11 mouse cellular contexts compared by ENCODE assay signal in genomic region chr6:99643439-99644199, GRCm38 (mm10). TPM values are rescaled to one million over a fixed set of nuclear protein-coding genes. Genes with fewer than 3 reads are reported as not detected.
DNase-seq lines count a peak whose midpoint lies in the region; ATAC-seq and TF ChIP-seq lines count a peak whose summit lies in the region.
"Had no signal": no experiment of that assay in that cellular context is flagged by ENCODE, and none has a peak within 500 bp of the region (broad histone marks: within the 10 kb centered on the region; RNA-seq: fewer than 3 reads in every experiment).

No protein-coding gene starts in this region.

- no peaks in the 10 kb centered on the region for H3K9me3 ChIP-seq in intestine, embryonic 14.5 days (ENCODE audit: control insufficient read depth, low read length)
- H3K9me3 ChIP-seq: embryonic facial prominence, embryonic 12.5 days; megakaryocyte, embryonic 14.5 days had no signal

- 0 out of 2 replicates have a peak overlapping the region, but pooled peaks have one; percentile 7 for H3K4me3 ChIP-seq in gastrocnemius, adult 2 months
- H3K4me3 ChIP-seq in intestine, embryonic 14.5 days (ENCODE audit: low read depth, low read length) = no peak overlapping the region
- H3K4me3 ChIP-seq in layer of hippocampus, adult 2 months = no peak overlapping the region
- H3K4me3 ChIP-seq: embryonic facial prominence, embryonic 12.5 days; megakaryocyte, embryonic 14.5 days had no signal

- H3K4me2 ChIP-seq in intestine, embryonic 14.5 days (ENCODE audit: low read length) = no peak overlapping the region
- H3K4me2 ChIP-seq: embryonic facial prominence, embryonic 12.5 days had no signal

- H3K27me3 ChIP-seq in intestine, embryonic 14.5 days (replicated peaks; ENCODE audit: control insufficient read depth, insufficient read depth, low read length) = no peaks in the 10 kb centered on the region
- H3K27me3 ChIP-seq: embryonic facial prominence, embryonic 12.5 days; megakaryocyte, embryonic 14.5 days had no signal

- H3K27ac ChIP-seq in gastrocnemius, adult 2 months = peak overlapping the region; percentile 28; the same call in 1 of the 2 replicates
- H3K27ac ChIP-seq in intestine, embryonic 14.5 days (ENCODE audit: low read depth) = no peak overlapping the region
- no peak overlapping the region for H3K27ac ChIP-seq in layer of hippocampus, adult 2 months
- H3K27ac ChIP-seq: embryonic facial prominence, embryonic 12.5 days had no signal

- 0 out of 2 replicates have a peak, but pooled peaks cover 6% of the 10 kb centered on the region for H3K36me3 ChIP-seq in intestine, embryonic 14.5 days (ENCODE audit: control insufficient read depth, insufficient read depth, low read length)

- TF ChIP-seq CTCF in gastrocnemius, adult 2 months (IDR thresholded peaks at IDR 0.05) = no peak
- TF ChIP-seq CTCF in layer of hippocampus, adult 2 months (conservative IDR thresholded peaks at IDR 0.05) = no peak

- peak; percentile 51 for ATAC-seq in CD4-positive, CD25-positive, alpha-beta regulatory T cell, adult 4 months
- no peak for ATAC-seq in intestine, embryonic 14.5 days (replicated peaks; ENCODE audit: low FRiP score, low TSS enrichment, low read depth)

- intact Hi-C loops in gastrocnemius, adult 2 months (cut with DNase I) = no loop called here

- peak; percentile 78 for DNase-seq in gastrocnemius, adult 2 months
- DNase-seq in intestine, embryonic 14.5 days (ENCODE audit: low spot score) = peak; percentile 63
- peak; percentile 77 for DNase-seq in lung, postnatal 10 days
- DNase-seq in urinary bladder, postnatal 36 days (ENCODE audit: low spot score in 2 of 2) = peak; percentile 41 to 78
- DNase-seq in layer of hippocampus, adult 2 months (ENCODE audit: low spot score in 2 of 2) = no peak
- DNase-seq in left cerebral cortex, adult 8-10 months (ENCODE audit: low spot score in 2 of 2) = no peak
- DNase-seq in left cerebral cortex, adult 9 months (ENCODE audit: low spot score in 2 of 2) = no peak

- 36% methylated on average over 10 of the region's 10 CpGs for WGBS in intestine, embryonic 14.5 days

- H3K9ac ChIP-seq in intestine, embryonic 14.5 days (ENCODE audit: low read length) = no peak overlapping the region
- H3K9ac ChIP-seq: embryonic facial prominence, embryonic 12.5 days had no signal

- H3K4me1 ChIP-seq in intestine, embryonic 14.5 days (replicated peaks; ENCODE audit: control insufficient read depth, insufficient read depth, low read length) = peaks cover 17% of the 10 kb centered on the region

RNA-seq across cellular contexts. Expression of gene Eif4e3, which starts 23.0 kb away (rescaled TPM):
- polyA plus RNA-seq in CD4-positive, CD25-positive, alpha-beta regulatory T cell, adult 4 months (2017; shearing (Covaris generic)) = 10 to 100 TPM; 27.0 TPM
- 10 to 100 TPM; 23.5 to 29.4 TPM for total RNA-seq in gastrocnemius, adult 2 months (2021)
- 14.5 and 16.3 TPM in 2 replicates for polyA plus RNA-seq in intestine, embryonic 14.5 days (2014; fragmentation: Nextera tagmentation; extraction: Ambion mirVana)
- total RNA-seq in layer of hippocampus, adult 2 months (2021) = 10 to 100 TPM; 19.9 to 24.5 TPM
- total RNA-seq in left cerebral cortex, adult 8-10 months (2022) = 10 to 100 TPM; 19.5 to 21.7 (median 21.2) TPM
- total RNA-seq: MEL had no signal

RNA-seq across cellular contexts. Expression of gene Gm20696, which starts 23.0 kb away (rescaled TPM):
- 10 to 100 TPM; 19.5 to 26.0 TPM for polyA plus RNA-seq in CD4-positive, CD25-positive, alpha-beta regulatory T cell, adult 4 months (2017; shearing (Covaris generic))
- 1 to 10 TPM; 1.2 to 1.3 TPM for total RNA-seq in gastrocnemius, adult 2 months (2021)
- 5.1 and 6.9 TPM in 2 replicates for polyA plus RNA-seq in intestine, embryonic 14.5 days (2014; fragmentation: Nextera tagmentation; extraction: Ambion mirVana)
- 1 to 10 TPM; 6.2 to 7.3 TPM for total RNA-seq in layer of hippocampus, adult 2 months (2021)
- total RNA-seq in left cerebral cortex, adult 8-10 months (2022) = 1 to 10 TPM; 7.2 to 9.9 (median 9.3) TPM

RNA-seq across cellular contexts. Expression of gene Gpr27, which starts 48.9 kb away (rescaled TPM):
- not detected for polyA plus RNA-seq in CD4-positive, CD25-positive, alpha-beta regulatory T cell, adult 4 months (2017; shearing (Covaris generic))
- total RNA-seq in gastrocnemius, adult 2 months (2021) = 1 to 10 TPM in 1 of 2 experiments, under 1 TPM in 1; 0.20 to 1.1 TPM
- polyA plus RNA-seq in intestine, embryonic 14.5 days (2014; fragmentation: Nextera tagmentation; extraction: Ambion mirVana) = 3.1 and 3.5 TPM in 2 replicates
- total RNA-seq in layer of hippocampus, adult 2 months (2021) = 10 to 100 TPM; 54.8 to 58.1 TPM
- 10 to 100 TPM; 37.6 to 42.5 (median 40.0) TPM for total RNA-seq in left cerebral cortex, adult 8-10 months (2022)
- total RNA-seq: MEL had no signal

Comparison
In these comparisons a context has a peak if more than half of its experiments do, and no peak if none do; other contexts are left out.
1. DNase-seq: peak in gastrocnemius, adult 2 months (single experiment), intestine, embryonic 14.5 days (single experiment), lung, postnatal 10 days (single experiment) and urinary bladder, postnatal 36 days (2 of 2); none in layer of hippocampus, adult 2 months (0 of 2), left cerebral cortex, adult 8-10 months (0 of 2) and left cerebral cortex, adult 9 months (0 of 2).
2. RNA of gene Gpr27, which starts 48.9 kb away (total RNA-seq): 54.8 to 58.1 TPM in layer of hippocampus, adult 2 months and 37.6 to 42.5 TPM in left cerebral cortex, adult 8-10 months; 0.20 to 1.1 TPM in gastrocnemius, adult 2 months; every median in the first group is over 10 times any median in the second.